Mouse (Mus musculus): ENCODE measurements around the gene Atp5g3. TPM values are rescaled to one million over a fixed set of nuclear protein-coding genes. Genes with fewer than 3 reads are reported as not detected.
A peak's percentile ranks its signal among the peaks of the same experiment; 100 is the strongest.

The Atp5g3 gene
- polyA plus RNA-seq (2015; fragmentation: Nextera tagmentation; extraction: Ambion mirVana): 1,258 and 1,262 TPM in 2 replicates

- Histone ChIP-seq H3K27me3 (replicated peaks) (no peaks in the 10 kb centered on the region), H3K9me3 (no peaks in the 10 kb centered on the region), H3K36me3 (peaks cover 27% of the 10 kb centered on the region), H3K4me2 (peak within 1 kb of the TSS; percentile 67), H3K27ac (peak within 1 kb of the TSS; percentile 89), H3K9ac (peak within 1 kb of the TSS; percentile 90), H3K4me3 (replicated peaks) (peak within 1 kb of the TSS; percentile 72), H3K4me1 (peaks cover 5% of the 10 kb centered on the region; the same call in 1 of the 2 replicates)
- WGBS: under 1% methylated on average over 38 of the region's 38 CpGs
- peak; percentile 94 for ATAC-seq (ENCODE audit: insufficient read depth, low FRiP score, low read depth)
These were observed at the start of gene Atp5g3 for GRCm38 (mm10) chr2:73911175-73911700. TSS of gene Atp5g3 (minus strand) at chr2:73911326.

DNA sequence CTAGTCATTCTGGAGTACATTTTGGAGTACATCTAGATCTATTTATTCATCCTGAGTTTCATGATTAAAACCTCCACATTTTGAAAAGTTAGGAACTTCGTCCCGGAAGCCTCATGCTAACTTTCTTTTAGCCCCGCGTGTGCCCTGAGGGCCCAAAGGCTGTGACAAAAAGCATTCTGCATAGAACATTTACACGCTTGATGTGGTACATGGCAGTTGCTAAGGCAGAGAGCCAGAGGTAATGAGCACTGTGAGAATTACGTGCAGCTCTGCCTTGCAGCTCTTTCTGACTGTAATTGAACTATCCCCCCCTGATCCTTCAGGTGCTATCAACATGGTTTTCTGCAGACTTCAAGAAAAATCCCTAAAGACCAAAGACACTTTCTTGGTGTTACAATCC, 47.2 kb upstream of the Atp5g3 start:
- ATAC-seq (ENCODE audit: insufficient read depth, low FRiP score, low read depth): no peak
- Histone ChIP-seq H3K9ac (no peak overlapping the region), H3K4me1 (no peaks in the 10 kb centered on the region)

GRCm38 (mm10) chr2:73953612-73954011, 42.5 kb upstream of the Atp5g3 start:
- Histone ChIP-seq H3K4me3 (replicated peaks) (no peak overlapping the region), H3K9ac (no peak overlapping the region), H3K9me3 (no peaks in the 10 kb centered on the region), H3K4me2 (no peak overlapping the region), H3K36me3 (no peaks in the 10 kb centered on the region), H3K27me3 (replicated peaks) (no peaks in the 10 kb centered on the region), H3K27ac (no peak overlapping the region), H3K4me1 (no peaks in the 10 kb centered on the region)
- 87% methylated on average over 1 of the region's 1 CpGs for WGBS
- no peak for ATAC-seq (ENCODE audit: insufficient read depth, low FRiP score, low read depth)

More for the DNA sequence above, 47.2 kb upstream of the Atp5g3 start:
- Histone ChIP-seq H3K4me3 (replicated peaks) (no peak overlapping the region), H3K27me3 (replicated peaks) (no peaks in the 10 kb centered on the region), H3K27ac (no peak overlapping the region), H3K36me3 (no peaks in the 10 kb centered on the region), H3K4me2 (no peak overlapping the region), H3K9me3 (no peaks in the 10 kb centered on the region)
- WGBS: 85% methylated on average over 6 of the region's 6 CpGs

- Histone ChIP-seq H3K36me3 (no peaks in the 10 kb centered on the region), H3K4me1 (no peaks in the 10 kb centered on the region), H3K4me3 (replicated peaks) (no peak overlapping the region), H3K9ac (no peak overlapping the region), H3K27me3 (replicated peaks) (no peaks in the 10 kb centered on the region), H3K27ac (no peak overlapping the region), H3K9me3 (no peaks in the 10 kb centered on the region), H3K4me2 (no peak overlapping the region)
- ATAC-seq (ENCODE audit: insufficient read depth, low FRiP score, low read depth): no peak
- WGBS: 44% methylated on average over 8 of the region's 8 CpGs
These were observed 41.6 kb upstream of the Atp5g3 start for GRCm38 (mm10) chr2:73952597-73953219.

GRCm38 (mm10) chr2:73947360-73947759, 36.2 kb upstream of the Atp5g3 start:
- no peak overlapping the region for H3K27ac ChIP-seq
- 77% methylated on average over 2 of the region's 2 CpGs for WGBS
- H3K4me2 ChIP-seq: no peak overlapping the region

DNA sequence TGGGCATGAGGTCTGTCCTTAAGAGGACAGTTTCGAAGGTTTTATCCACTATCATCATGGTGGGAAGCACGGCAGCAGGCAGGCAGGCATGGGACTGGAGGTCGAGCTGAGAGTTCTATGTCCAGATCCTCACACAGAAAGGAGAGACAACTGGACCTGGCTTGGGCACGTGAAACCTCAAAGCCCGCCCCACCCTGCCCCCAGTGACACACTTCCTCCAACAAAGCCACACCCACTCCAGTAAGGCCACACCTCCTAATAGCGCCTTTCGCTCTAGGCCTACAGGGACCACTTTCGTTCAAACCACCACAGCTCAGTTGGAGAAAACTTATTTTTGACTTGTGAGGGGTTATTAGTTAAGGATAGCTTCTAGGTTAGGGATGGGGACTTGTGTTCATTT, 32.6 kb upstream of the Atp5g3 start:
- 84% methylated on average over 8 of the region's 8 CpGs for WGBS
- H3K9ac ChIP-seq: no peak overlapping the region
- H3K27ac ChIP-seq: no peak overlapping the region
- H3K4me3 ChIP-seq (replicated peaks): no peak overlapping the region
- H3K4me1 ChIP-seq: no peaks in the 10 kb centered on the region
- no peaks in the 10 kb centered on the region for H3K36me3 ChIP-seq
- ATAC-seq (ENCODE audit: insufficient read depth, low FRiP score, low read depth): no peak
- H3K27me3 ChIP-seq (replicated peaks): no peaks in the 10 kb centered on the region
- no peak overlapping the region for H3K4me2 ChIP-seq
- H3K9me3 ChIP-seq: no peaks in the 10 kb centered on the region

More at GRCm38 (mm10) chr2:73947360-73947759, 36.2 kb upstream of the Atp5g3 start:
- Histone ChIP-seq H3K9ac (no peak overlapping the region), H3K9me3 (no peaks in the 10 kb centered on the region), H3K4me1 (no peaks in the 10 kb centered on the region), H3K4me3 (replicated peaks) (no peak overlapping the region), H3K27me3 (replicated peaks) (no peaks in the 10 kb centered on the region), H3K36me3 (no peaks in the 10 kb centered on the region)
- ATAC-seq (ENCODE audit: insufficient read depth, low FRiP score, low read depth): no peak

- Histone ChIP-seq H3K4me1 (no peaks in the 10 kb centered on the region), H3K36me3 (no peaks in the 10 kb centered on the region), H3K27me3 (replicated peaks) (no peaks in the 10 kb centered on the region), H3K9ac (no peak overlapping the region), H3K27ac (no peak overlapping the region), H3K4me3 (replicated peaks) (no peak overlapping the region), H3K4me2 (no peak overlapping the region), H3K9me3 (no peaks in the 10 kb centered on the region)
- no peak for ATAC-seq (ENCODE audit: insufficient read depth, low FRiP score, low read depth)
- 65% methylated on average over 3 of the region's 3 CpGs for WGBS
These were observed 31.7 kb upstream of the Atp5g3 start for GRCm38 (mm10) chr2:73942844-73943243.

- Histone ChIP-seq H3K27ac (no peak overlapping the region), H3K9ac (no peak overlapping the region), H3K4me1 (no peaks in the 10 kb centered on the region), H3K4me2 (no peak overlapping the region), H3K4me3 (replicated peaks) (no peak overlapping the region), H3K9me3 (no peaks in the 10 kb centered on the region), H3K27me3 (replicated peaks) (no peaks in the 10 kb centered on the region), H3K36me3 (no peaks in the 10 kb centered on the region)
- ATAC-seq (ENCODE audit: insufficient read depth, low FRiP score, low read depth): no peak
- WGBS: 50% methylated on average over 1 of the region's 1 CpGs
These were observed 30.2 kb upstream of the Atp5g3 start for GRCm38 (mm10) chr2:73941281-73941680.

DNA sequence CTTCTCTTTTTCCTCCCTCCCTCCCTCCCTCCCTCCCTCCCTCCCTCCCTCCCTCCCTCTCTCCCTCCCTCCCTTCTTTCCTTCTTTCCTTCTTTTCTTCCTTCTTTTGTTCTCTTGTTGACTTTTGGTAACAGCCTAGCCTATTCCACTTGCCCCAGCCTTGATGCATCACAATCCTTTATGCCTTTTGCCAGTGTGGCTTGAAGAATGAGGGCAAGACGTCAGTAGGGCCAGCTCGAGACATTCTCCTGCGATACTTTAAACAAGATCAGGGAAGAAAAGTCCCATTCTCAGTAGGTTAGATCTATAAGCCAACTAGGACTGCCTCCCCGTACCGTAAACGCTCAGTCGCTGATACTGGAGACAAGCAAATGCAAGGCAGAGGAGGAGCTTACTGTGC, 29.3 kb upstream of the Atp5g3 start:
- H3K27me3 ChIP-seq (replicated peaks): no peaks in the 10 kb centered on the region
- no peak overlapping the region for H3K27ac ChIP-seq
- H3K9me3 ChIP-seq: no peaks in the 10 kb centered on the region
- H3K4me2 ChIP-seq: no peak overlapping the region
- H3K36me3 ChIP-seq: no peaks in the 10 kb centered on the region
- no peak overlapping the region for H3K9ac ChIP-seq
- no peak overlapping the region for H3K4me3 ChIP-seq (replicated peaks)
- WGBS: 69% methylated on average over 7 of the region's 7 CpGs
- no peak for ATAC-seq (ENCODE audit: insufficient read depth, low FRiP score, low read depth)
- no peaks in the 10 kb centered on the region for H3K4me1 ChIP-seq

DNA sequence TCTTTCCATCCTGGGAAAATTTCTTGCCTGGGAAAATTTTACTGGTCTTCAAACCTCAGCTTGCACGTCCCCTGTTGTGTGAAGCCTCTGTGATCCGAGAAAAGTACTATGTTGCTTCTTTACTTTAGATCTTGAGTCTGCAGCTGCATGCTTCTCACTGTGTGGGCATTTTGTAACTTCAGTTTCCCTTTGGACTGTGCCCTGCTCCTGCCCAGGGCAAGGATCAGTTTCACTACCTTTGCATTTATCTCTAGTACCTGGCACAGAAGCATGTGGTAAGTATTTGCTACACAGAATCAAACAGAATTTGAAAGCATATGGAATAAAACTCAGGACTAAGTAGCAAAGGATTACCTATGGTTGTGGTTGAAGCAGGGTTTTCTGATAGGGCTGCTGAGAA, 27.8 kb upstream of the Atp5g3 start:
- WGBS: 78% methylated on average over 2 of the region's 2 CpGs
- no peaks in the 10 kb centered on the region for H3K4me1 ChIP-seq
- H3K9ac ChIP-seq: no peak overlapping the region
- ATAC-seq (ENCODE audit: insufficient read depth, low FRiP score, low read depth): no peak
- no peak overlapping the region for H3K4me3 ChIP-seq (replicated peaks)
- H3K4me2 ChIP-seq: no peak overlapping the region
- H3K36me3 ChIP-seq: no peaks in the 10 kb centered on the region
- no peak overlapping the region for H3K27ac ChIP-seq
- H3K27me3 ChIP-seq (replicated peaks): no peaks in the 10 kb centered on the region
- H3K9me3 ChIP-seq: no peaks in the 10 kb centered on the region

- 76% methylated on average over 8 of the region's 8 CpGs for WGBS
- H3K27ac ChIP-seq: no peak overlapping the region
These were observed 21.7 kb upstream of the Atp5g3 start for GRCm38 (mm10) chr2:73932676-73933313.

DNA sequence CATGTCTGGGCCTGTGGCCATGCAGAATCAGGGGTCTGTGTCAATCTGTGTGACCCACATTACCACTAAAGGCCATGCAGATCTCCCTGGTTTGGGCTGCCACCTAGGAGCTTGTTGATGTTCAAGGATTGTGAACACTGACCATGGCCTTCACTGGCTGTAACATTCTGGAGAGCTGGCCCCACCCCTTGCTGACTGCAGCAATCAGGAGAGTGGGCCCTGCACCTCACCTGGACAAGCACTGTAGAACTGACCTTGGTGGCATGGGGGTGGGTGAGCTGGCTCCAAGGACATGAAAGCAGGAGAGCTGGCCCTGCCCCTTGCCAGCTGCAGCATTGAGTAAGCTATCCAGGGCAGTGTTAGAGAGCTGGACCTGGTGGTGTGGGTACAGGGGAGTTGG, 16.6 kb upstream of the Atp5g3 start:
- H3K9ac ChIP-seq: no peak overlapping the region
- H3K4me1 ChIP-seq: no peaks in the 10 kb centered on the region
- ATAC-seq (ENCODE audit: insufficient read depth, low FRiP score, low read depth): peak; percentile 53; the same call in 1 of the 2 replicates
- no peak overlapping the region for H3K27ac ChIP-seq
- H3K36me3 ChIP-seq: no peaks in the 10 kb centered on the region
- no peak overlapping the region for H3K4me3 ChIP-seq (replicated peaks)
- H3K4me2 ChIP-seq: no peak overlapping the region
- no peaks in the 10 kb centered on the region for H3K27me3 ChIP-seq (replicated peaks)
- H3K9me3 ChIP-seq: no peaks in the 10 kb centered on the region

More at GRCm38 (mm10) chr2:73932676-73933313, 21.7 kb upstream of the Atp5g3 start:
- Histone ChIP-seq H3K4me2 (no peak overlapping the region), H3K27me3 (replicated peaks) (no peaks in the 10 kb centered on the region), H3K9me3 (no peaks in the 10 kb centered on the region), H3K4me1 (no peaks in the 10 kb centered on the region), H3K9ac (no peak overlapping the region), H3K4me3 (replicated peaks) (no peak overlapping the region), H3K36me3 (no peaks in the 10 kb centered on the region)
- no peak for ATAC-seq (ENCODE audit: insufficient read depth, low FRiP score, low read depth)

All from stomach, embryonic 15.5 days (tissue).